Mouse (Mus musculus): ENCODE measurements around the gene Afmid. TPM values are rescaled to one million over a fixed set of nuclear protein-coding genes. Genes with fewer than 3 reads are reported as not detected.

The Afmid gene
- polyA plus RNA-seq, 1 experiment from 2014 or later = 7.2 TPM

DNA sequence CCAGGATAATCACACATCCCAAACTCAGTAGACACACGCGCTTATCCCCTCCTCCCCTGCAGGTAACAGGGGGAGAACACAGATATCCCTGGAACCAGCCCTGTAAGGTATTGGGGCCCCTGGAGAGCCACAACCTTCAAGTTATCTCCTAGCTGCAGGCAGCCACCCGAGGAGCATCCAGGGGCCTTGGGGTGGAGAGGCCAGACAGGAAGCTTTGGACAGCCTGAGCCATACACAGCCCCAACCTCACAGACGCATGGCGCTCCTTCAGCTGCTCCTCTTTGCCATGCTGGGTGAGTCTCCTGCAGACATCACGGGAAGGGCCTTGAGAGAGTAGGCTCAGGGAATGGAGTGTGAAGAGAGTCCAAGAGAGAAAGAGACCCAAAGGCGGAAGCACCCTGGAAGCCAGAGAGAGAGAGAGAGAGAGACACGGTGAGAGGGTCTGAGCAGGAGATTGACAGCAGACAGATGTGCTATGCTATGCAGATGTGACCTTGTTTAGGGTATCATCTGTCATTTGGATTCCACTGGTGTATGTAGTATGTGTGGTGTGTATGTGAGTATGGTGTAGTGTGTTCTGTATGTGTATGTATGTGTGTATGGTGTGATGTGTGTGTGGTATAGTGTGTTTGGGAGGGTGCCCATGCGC lies 28.1 kb upstream of the Afmid start, which contains the start of gene 6030468B19Rik:
Gene 6030468B19Rik, plus strand, starts transcription at position 150 of the 649 bp plus-strand sequence.
- Histone ChIP-seq H3K4me2 (no peak within 1 kb of the TSS), H3K27ac (no peak within 1 kb of the TSS), H3K36me3 (no peaks in the 10 kb centered on the region), H3K27me3 (replicated peaks) (no peaks in the 10 kb centered on the region), H3K4me3 (replicated peaks) (0 out of 2 replicates have a peak within 1 kb of the TSS, but pooled peaks have one; percentile 5), H3K4me1 (peaks cover 12% of the 10 kb centered on the region), H3K9ac (no peak within 1 kb of the TSS), H3K9me3 (no peaks in the 10 kb centered on the region)
- ATAC-seq (ENCODE audit: insufficient read depth, low FRiP score, low read depth) = peak; percentile 90
- WGBS = 45% methylated on average over 9 of the region's 9 CpGs

DNA sequence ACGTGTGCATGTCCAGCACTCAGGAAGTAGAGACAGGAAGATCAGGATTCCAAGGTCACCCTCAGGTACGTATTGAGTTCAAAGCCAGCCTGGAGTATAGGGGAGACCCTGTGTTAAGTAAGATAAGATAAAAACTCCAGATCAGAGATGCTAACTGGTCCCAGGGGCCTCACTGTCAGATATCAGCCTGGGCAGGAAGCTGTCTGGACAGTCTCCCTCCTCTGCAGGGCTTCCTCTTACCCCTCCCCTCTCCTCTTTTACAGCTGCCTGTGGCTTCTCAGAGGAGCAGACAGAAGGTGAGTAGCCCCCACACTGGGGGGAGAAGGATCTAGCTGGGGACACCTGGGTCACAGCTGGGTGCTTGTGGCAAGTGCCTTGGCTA lies 27.6 kb upstream of the Afmid start:
- Histone ChIP-seq H3K36me3 (no peaks in the 10 kb centered on the region), H3K9me3 (no peaks in the 10 kb centered on the region), H3K4me3 (replicated peaks) (0 out of 2 replicates have a peak overlapping the region, but pooled peaks have one; percentile 5), H3K4me2 (no peak overlapping the region), H3K9ac (no peak overlapping the region), H3K4me1 (peaks cover 11% of the 10 kb centered on the region), H3K27ac (no peak overlapping the region), H3K27me3 (replicated peaks) (no peaks in the 10 kb centered on the region)
- ATAC-seq (ENCODE audit: insufficient read depth, low FRiP score, low read depth) = peak; percentile 59; the same call in 1 of the 2 replicates
- WGBS = 32% methylated on average over 2 of the region's 2 CpGs

DNA sequence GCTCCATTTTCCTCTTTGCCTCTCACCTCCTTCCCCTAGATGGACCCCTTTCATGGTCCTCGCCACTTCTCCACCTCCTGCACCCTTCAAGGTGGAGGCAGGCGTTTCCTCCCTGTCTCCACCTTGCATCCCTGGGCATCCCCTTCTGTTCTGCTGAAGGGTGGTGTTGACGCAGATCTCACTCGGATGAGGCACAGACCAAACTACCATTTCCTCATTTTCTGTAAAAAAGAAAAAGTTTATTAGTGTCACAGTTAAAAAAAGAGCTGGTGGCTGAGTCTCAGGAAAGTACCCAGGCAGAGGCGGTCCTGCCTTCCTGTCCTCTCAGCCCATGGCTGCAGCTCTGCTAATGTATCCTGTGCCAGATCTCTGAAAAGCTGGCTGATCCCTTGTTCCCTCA lies 26.6 kb upstream of the Afmid start:
- Histone ChIP-seq H3K27me3 (replicated peaks) (no peaks in the 10 kb centered on the region), H3K4me3 (replicated peaks) (no peak overlapping the region), H3K36me3 (no peaks in the 10 kb centered on the region), H3K4me1 (peaks cover 8% of the 10 kb centered on the region), H3K9ac (no peak overlapping the region), H3K4me2 (no peak overlapping the region), H3K9me3 (no peaks in the 10 kb centered on the region), H3K27ac (no peak overlapping the region)
- no peak for ATAC-seq (ENCODE audit: insufficient read depth, low FRiP score, low read depth)
- WGBS = 60% methylated on average over 5 of the region's 5 CpGs

DNA sequence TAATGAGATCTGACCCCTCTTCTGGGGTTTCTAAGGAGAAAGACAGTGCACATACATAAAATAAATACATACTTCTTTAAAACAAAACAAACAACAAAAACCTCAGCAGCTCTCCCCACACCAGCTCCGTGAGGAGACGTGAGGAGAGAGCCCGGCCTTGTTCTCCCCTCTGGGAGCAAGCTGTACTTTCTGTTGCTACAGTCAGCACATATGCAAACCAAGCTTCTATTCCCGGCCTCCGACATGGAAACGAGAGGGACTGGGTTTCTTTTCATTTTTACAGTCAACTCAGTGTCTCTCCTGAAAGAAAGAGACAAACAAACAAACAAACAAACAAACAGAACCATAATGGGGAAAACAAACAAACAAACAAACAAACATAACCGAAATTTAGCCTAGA lies 25.7 kb upstream of the Afmid start:
- H3K27ac ChIP-seq = no peak overlapping the region
- H3K9me3 ChIP-seq = no peaks in the 10 kb centered on the region
- no peak overlapping the region for H3K9ac ChIP-seq
- H3K4me3 ChIP-seq (replicated peaks) = no peak overlapping the region
- no peak for ATAC-seq (ENCODE audit: insufficient read depth, low FRiP score, low read depth)
- no peak overlapping the region for H3K4me2 ChIP-seq
- no peaks in the 10 kb centered on the region for H3K36me3 ChIP-seq
- H3K27me3 ChIP-seq (replicated peaks) = no peaks in the 10 kb centered on the region
- H3K4me1 ChIP-seq = peaks cover 8% of the 10 kb centered on the region
- 85% methylated on average over 7 of the region's 7 CpGs for WGBS

DNA sequence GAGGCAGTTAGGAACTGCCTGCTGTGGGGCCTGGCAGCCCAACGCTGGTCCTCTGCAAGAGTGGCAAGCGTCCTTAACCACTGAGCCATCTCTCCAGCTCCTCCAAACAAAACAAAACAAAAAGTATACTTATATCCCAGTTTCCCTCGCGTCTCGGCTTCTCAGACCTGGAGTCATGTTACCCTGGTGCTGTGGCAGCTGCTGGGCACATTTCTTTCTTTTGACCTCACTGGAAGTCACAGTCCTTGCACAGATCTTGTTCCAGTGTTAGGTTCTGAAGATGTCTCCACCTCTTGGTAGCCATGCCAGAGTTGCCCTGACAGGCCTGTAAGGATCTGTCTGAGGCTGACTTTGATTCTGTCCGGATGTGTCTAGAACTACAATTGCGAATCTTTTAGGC lies 24.1 kb upstream of the Afmid start:
- no peaks in the 10 kb centered on the region for H3K9me3 ChIP-seq
- no peaks in the 10 kb centered on the region for H3K36me3 ChIP-seq
- no peak overlapping the region for H3K4me2 ChIP-seq
- H3K4me3 ChIP-seq (replicated peaks) = no peak overlapping the region
- ATAC-seq (ENCODE audit: insufficient read depth, low FRiP score, low read depth) = no peak
- H3K27ac ChIP-seq = no peak overlapping the region
- H3K27me3 ChIP-seq (replicated peaks) = no peaks in the 10 kb centered on the region
- no peak overlapping the region for H3K9ac ChIP-seq
- H3K4me1 ChIP-seq = peaks cover 8% of the 10 kb centered on the region
- 72% methylated on average over 7 of the region's 7 CpGs for WGBS

DNA sequence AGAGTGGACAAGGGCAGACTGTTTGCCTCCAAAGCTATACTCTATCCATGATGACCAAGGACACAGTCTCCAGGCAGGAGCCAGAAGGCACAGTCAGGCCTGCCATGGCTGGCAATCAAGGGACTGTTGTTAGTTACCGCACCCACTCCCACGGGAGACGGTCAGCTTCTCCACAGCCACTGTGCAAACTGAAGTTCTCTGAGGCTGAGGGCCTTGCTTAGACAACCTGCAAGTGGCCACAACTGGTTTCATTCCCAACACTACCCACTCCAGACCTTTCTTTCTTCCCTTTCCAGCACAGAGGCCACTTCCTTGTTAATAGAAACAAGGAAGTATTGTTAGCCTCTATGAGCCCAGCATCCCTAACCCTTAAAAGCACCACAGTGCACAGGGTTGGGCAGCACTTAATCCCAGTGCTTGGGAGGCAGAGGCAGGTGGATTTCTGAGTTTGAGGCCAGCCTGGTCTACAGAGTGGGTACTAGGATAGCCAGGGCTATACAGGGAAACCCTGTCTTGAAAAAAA lies 22.5 kb upstream of the Afmid start:
- H3K4me2 ChIP-seq = no peak overlapping the region

DNA sequence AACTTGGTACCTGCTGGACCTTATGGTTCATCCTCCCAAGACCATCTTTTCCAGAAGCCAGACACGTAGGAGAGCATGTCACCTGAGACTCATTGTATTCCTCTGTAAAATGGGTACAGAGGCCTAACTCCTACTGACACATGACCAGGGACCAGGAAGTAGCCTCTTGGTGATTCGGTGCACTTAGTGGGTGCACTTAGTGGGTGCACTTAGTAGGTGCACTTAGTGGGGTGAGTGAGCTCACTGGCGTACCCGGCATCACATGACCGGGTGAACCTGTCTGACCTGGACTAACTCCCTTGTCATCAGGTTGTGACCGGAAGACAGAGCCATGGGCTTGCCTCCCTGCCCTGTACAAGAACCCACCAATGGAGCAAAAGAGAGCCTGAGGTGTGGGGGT lies 18.9 kb upstream of the Afmid start:
- WGBS = 91% methylated on average over 6 of the region's 6 CpGs
- Histone ChIP-seq H3K4me3 (replicated peaks) (no peak overlapping the region), H3K4me2 (no peak overlapping the region), H3K4me1 (peaks cover 9% of the 10 kb centered on the region), H3K36me3 (no peaks in the 10 kb centered on the region), H3K27me3 (replicated peaks) (no peaks in the 10 kb centered on the region), H3K9me3 (no peaks in the 10 kb centered on the region), H3K27ac (no peak overlapping the region), H3K9ac (no peak overlapping the region)
- ATAC-seq (ENCODE audit: insufficient read depth, low FRiP score, low read depth) = no peak

More for the DNA sequence above, 22.5 kb upstream of the Afmid start:
- Histone ChIP-seq H3K27me3 (replicated peaks) (no peaks in the 10 kb centered on the region), H3K36me3 (no peaks in the 10 kb centered on the region), H3K4me1 (peaks cover 3% of the 10 kb centered on the region), H3K27ac (no peak overlapping the region), H3K4me3 (replicated peaks) (no peak overlapping the region), H3K9ac (no peak overlapping the region), H3K9me3 (no peaks in the 10 kb centered on the region)
- ATAC-seq (ENCODE audit: insufficient read depth, low FRiP score, low read depth) = no peak
- WGBS = 90% methylated on average over 3 of the region's 3 CpGs

DNA sequence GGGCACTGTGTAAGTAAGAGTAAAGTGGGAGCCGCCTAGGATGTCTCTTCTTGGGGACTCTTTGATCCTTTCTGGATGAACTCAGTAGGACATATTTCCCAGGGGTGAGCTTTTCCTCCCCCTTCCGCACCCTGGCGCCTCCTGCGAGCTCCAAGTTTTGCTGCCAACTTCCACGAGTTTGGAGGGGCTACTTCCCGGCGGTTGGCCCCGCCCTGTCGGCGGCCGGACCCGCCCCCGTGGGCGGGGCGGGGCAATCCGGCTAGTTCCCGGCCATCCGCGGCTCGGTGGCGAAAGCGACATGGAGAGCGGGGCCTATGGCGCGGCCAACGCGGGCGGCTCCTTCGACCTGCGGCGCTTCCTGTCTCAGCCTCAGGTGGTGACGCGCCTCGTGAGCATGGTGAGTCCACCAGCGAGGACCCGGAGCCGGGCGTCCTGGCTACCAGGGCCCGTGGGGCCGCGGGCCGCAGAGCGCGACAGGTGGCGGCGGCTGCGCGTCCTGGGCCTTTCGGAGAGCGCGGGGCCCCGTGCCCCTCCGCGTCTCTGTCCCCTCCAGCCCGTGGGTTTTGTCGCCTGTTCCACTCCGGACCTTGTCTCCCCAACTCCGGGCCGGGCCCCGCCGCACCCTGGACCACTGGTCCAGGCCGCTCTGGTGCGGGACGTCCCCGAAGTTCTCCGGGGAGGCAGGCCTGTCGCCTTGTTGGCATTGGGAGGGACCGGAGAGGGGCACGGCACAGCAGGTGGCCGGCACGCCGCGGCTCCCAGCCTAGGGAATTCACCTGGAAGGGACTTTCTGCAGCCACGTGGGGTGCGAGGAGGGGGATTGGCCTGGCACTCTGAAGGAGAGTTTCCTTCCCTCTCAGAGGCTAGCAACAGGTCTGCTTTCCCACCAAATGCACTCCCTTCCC lies 16.1 kb upstream of the Afmid start, which contains the start of the genes Gm20708 and Syngr2:
Gene Gm20708, plus strand, starts transcription at position 262 of the 905 bp plus-strand sequence.
Gene Syngr2, plus strand, starts transcription at position 262 of the 905 bp plus-strand sequence.
- Histone ChIP-seq H3K27ac (peak within 1 kb of the TSS; percentile 85), H3K9ac (peak within 1 kb of the TSS; percentile 70), H3K4me2 (peak within 1 kb of the TSS; percentile 91), H3K9me3 (no peaks in the 10 kb centered on the region), H3K27me3 (replicated peaks) (no peaks in the 10 kb centered on the region), H3K4me3 (replicated peaks) (peak within 1 kb of the TSS; percentile 79), H3K4me1 (peaks cover 9% of the 10 kb centered on the region), H3K36me3 (peaks cover 17% of the 10 kb centered on the region; the same call in 1 of the 2 replicates)
- peak; percentile 61; the same call in 1 of the 2 replicates for ATAC-seq (ENCODE audit: insufficient read depth, low FRiP score, low read depth)
- WGBS = under 1% methylated on average over 73 of the region's 75 CpGs

DNA sequence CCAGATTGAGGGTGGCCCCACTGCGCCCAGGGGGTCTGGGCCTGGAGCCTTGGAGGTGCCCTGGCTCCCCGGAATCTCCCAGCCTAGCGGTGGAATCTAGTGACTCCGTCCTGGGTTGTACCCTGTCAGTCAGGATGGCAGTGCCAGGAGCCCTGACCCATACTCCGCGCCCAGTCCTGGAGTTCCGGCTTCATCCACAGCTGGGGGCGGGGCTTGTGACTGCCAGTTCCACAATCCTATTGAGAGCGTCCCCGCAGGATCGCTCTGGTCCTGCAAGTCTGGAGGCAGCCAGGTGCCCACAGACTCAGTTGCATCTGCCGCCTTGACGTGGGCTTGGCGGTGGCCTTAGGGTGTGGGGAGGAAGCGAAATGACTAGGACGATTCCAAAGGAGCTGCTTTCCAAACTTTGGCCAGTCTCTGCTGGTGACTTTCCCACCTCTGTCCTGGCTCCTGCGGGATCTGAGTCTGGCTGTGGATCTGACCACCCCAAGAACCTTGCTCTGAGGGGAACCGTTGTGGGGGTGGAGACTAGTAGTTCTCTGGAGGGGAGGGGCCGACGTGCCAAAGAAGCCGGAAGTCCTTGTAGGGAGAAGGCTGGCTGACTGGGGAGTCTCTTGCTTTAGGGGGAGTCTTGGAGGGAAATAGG lies 15.2 kb upstream of the Afmid start:
- ATAC-seq (ENCODE audit: insufficient read depth, low FRiP score, low read depth) = peak; percentile 81

DNA sequence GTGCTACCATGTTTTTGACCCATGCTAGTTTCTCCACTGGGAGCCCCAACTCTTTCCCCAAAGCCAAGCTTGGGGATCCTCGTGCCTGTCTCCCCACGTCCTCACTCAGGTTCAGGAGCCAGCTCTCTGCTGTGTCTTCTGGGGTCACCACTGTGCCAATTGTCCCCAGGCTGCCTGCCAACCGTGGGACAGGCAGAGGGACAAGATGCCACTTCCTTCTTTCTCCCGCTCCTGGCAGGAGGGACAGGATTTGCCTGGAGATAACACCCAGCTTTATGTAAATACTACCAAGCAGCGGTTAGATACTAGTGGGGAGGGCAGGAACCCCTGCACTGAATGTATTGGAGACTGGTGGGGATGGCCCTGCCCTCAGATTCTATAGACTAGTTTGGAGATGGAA lies 11.9 kb upstream of the Afmid start:
- H3K9ac ChIP-seq = no peak overlapping the region
- no peaks in the 10 kb centered on the region for H3K9me3 ChIP-seq
- ATAC-seq (ENCODE audit: insufficient read depth, low FRiP score, low read depth) = no peak
- 63% methylated on average over 5 of the region's 5 CpGs for WGBS
- H3K27ac ChIP-seq = no peak overlapping the region
- H3K27me3 ChIP-seq (replicated peaks) = no peaks in the 10 kb centered on the region
- peaks cover 9% of the 10 kb centered on the region for H3K4me1 ChIP-seq
- peaks cover 52% of the 10 kb centered on the region for H3K36me3 ChIP-seq
- no peak overlapping the region for H3K4me2 ChIP-seq
- no peak overlapping the region for H3K4me3 ChIP-seq (replicated peaks)

More for the DNA sequence above, 15.2 kb upstream of the Afmid start:
- Histone ChIP-seq H3K27ac (peak overlapping the region; percentile 85), H3K4me1 (peaks cover 9% of the 10 kb centered on the region), H3K36me3 (peaks cover 24% of the 10 kb centered on the region), H3K4me2 (peak overlapping the region; percentile 91), H3K4me3 (replicated peaks) (peak overlapping the region; percentile 79), H3K9ac (peak overlapping the region; percentile 70), H3K9me3 (no peaks in the 10 kb centered on the region), H3K27me3 (replicated peaks) (no peaks in the 10 kb centered on the region)
- under 1% methylated on average over 21 of the region's 21 CpGs for WGBS

DNA sequence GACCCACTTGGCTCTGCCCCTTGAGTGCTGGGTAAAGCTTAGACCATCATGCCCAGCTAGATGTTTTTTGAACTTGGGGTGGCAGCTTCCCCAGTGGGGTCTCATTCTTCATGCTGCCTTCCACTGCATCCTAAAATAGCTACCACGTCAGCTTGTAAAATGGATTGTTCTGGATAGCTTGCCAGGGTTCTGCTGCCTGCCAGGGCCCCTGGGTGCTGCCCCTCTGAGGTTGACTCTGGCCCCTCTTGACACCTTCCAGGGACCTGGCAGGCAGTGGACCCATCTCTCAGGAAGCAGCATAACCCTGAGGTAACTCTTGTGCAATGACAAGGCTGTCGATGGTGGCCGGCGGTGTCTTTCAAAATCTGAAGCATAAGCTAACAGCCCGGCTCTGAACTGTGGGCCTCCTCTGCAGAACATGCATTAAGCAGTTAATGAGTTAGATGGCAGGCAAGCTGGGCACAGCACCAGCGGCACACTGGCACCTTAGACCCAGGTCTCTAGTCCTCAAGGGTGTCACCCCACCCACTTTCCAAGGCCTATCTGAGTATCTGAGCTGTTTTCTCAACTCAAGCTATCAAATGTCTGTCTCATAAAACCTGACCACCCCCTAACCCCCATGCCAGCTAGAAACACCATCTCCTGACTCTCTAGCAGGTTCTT lies 10.9 kb upstream of the Afmid start:
- Histone ChIP-seq H3K4me1 (peaks cover 3% of the 10 kb centered on the region), H3K27me3 (replicated peaks) (no peaks in the 10 kb centered on the region), H3K36me3 (peaks cover 58% of the 10 kb centered on the region), H3K4me2 (no peak overlapping the region), H3K9me3 (no peaks in the 10 kb centered on the region), H3K4me3 (replicated peaks) (no peak overlapping the region), H3K27ac (no peak overlapping the region), H3K9ac (no peak overlapping the region)
- ATAC-seq (ENCODE audit: insufficient read depth, low FRiP score, low read depth) = no peak
- WGBS = 87% methylated on average over 6 of the region's 6 CpGs

All from stomach, embryonic 15.5 days (tissue).